Mouse (Mus musculus): Measurements from ENCODE around the gene Arhgap17. TPM values are rescaled to one million over a fixed set of nuclear protein-coding genes. Genes with fewer than 3 reads are reported as not detected.

The Arhgap17 gene
- total and polyA plus RNA-seq, 2 experiments from 2014 or later, result 6.4 to 8.9 TPM

GRCm38 (mm10) chr7:123385693-123386407, 16.1 kb upstream of the Arhgap17 start:
- Histone ChIP-seq H3K27ac (ENCODE audit: low read depth) (no peak overlapping the region), H3K4me1 (ENCODE audit: control insufficient read depth, insufficient read depth) (no peaks in the 10 kb centered on the region), H3K9me3 (replicated peaks; ENCODE audit: control insufficient read depth, low read length) (no peaks in the 10 kb centered on the region), H3K27me3 (ENCODE audit: control insufficient read depth, insufficient read depth, low read length) (no peaks in the 10 kb centered on the region), H3K9ac (replicated peaks; ENCODE audit: low read depth, low read length) (no peak overlapping the region), H3K36me3 (replicated peaks; ENCODE audit: control insufficient read depth, insufficient read depth, low read length) (peaks cover 13% of the 10 kb centered on the region; the same call in 1 of the 2 replicates), H3K4me3 (ENCODE audit: low read depth, low read length) (no peak overlapping the region), H3K4me2 (ENCODE audit: low read depth, low read length) (no peak overlapping the region)
- TF ChIP-seq EP300 (IDR thresholded peaks at IDR 0.05; ENCODE audit: low read depth) (no peak), CTCF (IDR thresholded peaks at IDR 0.05; ENCODE audit: low read depth) (no peak)
- no peak for DNase-seq (ENCODE audit: low spot score)
- ATAC-seq (ENCODE audit: insufficient read depth, low read depth), result no peak
- WGBS, result 61% methylated on average over 11 of the region's 11 CpGs

GRCm38 (mm10) chr7:123377443-123378400, 8.0 kb upstream of the Arhgap17 start:
- Histone ChIP-seq H3K27me3 (ENCODE audit: control insufficient read depth, insufficient read depth, low read length) (no peaks in the 10 kb centered on the region), H3K9me3 (replicated peaks; ENCODE audit: control insufficient read depth, low read length) (no peaks in the 10 kb centered on the region), H3K4me2 (ENCODE audit: low read depth, low read length) (peak overlapping the region; percentile 94), H3K36me3 (replicated peaks; ENCODE audit: control insufficient read depth, insufficient read depth, low read length) (no peaks in the 10 kb centered on the region), H3K9ac (replicated peaks; ENCODE audit: low read depth, low read length) (peak overlapping the region; percentile 64), H3K4me3 (ENCODE audit: low read depth, low read length) (peak overlapping the region; percentile 85), H3K27ac (ENCODE audit: low read depth) (peak overlapping the region; percentile 19; the same call in 1 of the 2 replicates), H3K4me1 (ENCODE audit: control insufficient read depth, insufficient read depth) (peaks cover 8% of the 10 kb centered on the region; the same call in 1 of the 2 replicates)
- ATAC-seq (ENCODE audit: insufficient read depth, low read depth) (peak; percentile 100), DNase-seq (ENCODE audit: low spot score) (peak; percentile 99)
- 4% methylated on average over 41 of the region's 41 CpGs for WGBS
- TF ChIP-seq EP300 (IDR thresholded peaks at IDR 0.05; ENCODE audit: low read depth) (no peak), CTCF (IDR thresholded peaks at IDR 0.05; ENCODE audit: low read depth) (no peak)

DNA sequence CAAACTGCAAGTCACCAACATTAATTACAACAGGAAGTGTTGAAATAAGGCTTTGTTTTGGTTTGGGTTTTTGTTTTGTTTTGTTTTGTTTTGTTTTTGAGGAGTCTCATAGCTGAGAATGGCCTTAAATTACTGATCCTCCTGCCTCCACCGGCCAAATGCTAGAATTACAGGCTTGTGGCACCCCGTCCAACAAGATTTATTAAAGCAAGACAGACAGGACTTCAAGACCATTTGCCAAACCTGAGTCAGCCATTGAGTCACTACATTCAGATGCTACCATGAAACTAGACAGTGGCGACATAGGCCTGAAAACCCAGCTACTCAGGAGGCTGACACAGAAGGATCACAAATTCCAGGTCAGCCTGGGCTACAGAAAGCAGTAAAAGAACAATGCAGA, 1.8 kb upstream of the Arhgap17 start:
- Histone ChIP-seq H3K27me3 (ENCODE audit: control insufficient read depth, insufficient read depth, low read length) (no peaks in the 10 kb centered on the region), H3K36me3 (replicated peaks; ENCODE audit: control insufficient read depth, insufficient read depth, low read length) (no peaks in the 10 kb centered on the region), H3K27ac (ENCODE audit: low read depth) (no peak overlapping the region), H3K9ac (replicated peaks; ENCODE audit: low read depth, low read length) (no peak overlapping the region), H3K9me3 (replicated peaks; ENCODE audit: control insufficient read depth, low read length) (no peaks in the 10 kb centered on the region), H3K4me1 (ENCODE audit: control insufficient read depth, insufficient read depth) (peaks cover 18% of the 10 kb centered on the region), H3K4me2 (ENCODE audit: low read depth, low read length) (no peak overlapping the region), H3K4me3 (ENCODE audit: low read depth, low read length) (no peak overlapping the region)
- ATAC-seq (ENCODE audit: insufficient read depth, low read depth) (no peak), DNase-seq (ENCODE audit: low spot score) (peak; percentile 27)
- TF ChIP-seq CTCF (IDR thresholded peaks at IDR 0.05; ENCODE audit: low read depth), result no peak
- no peak for TF ChIP-seq EP300 (IDR thresholded peaks at IDR 0.05; ENCODE audit: low read depth)
- 67% methylated on average over 3 of the region's 3 CpGs for WGBS

- peak overlapping the region; percentile 87 for H3K4me2 ChIP-seq (ENCODE audit: low read depth, low read length)
Observed at GRCm38 (mm10) chr7:123370700-123371099, 985 bp upstream of the Arhgap17 start.

More at GRCm38 (mm10) chr7:123370700-123371099, 985 bp upstream of the Arhgap17 start:
- Histone ChIP-seq H3K9me3 (replicated peaks; ENCODE audit: control insufficient read depth, low read length) (no peaks in the 10 kb centered on the region), H3K4me1 (ENCODE audit: control insufficient read depth, insufficient read depth) (peaks cover 22% of the 10 kb centered on the region), H3K27ac (ENCODE audit: low read depth) (peak overlapping the region; percentile 83), H3K9ac (replicated peaks; ENCODE audit: low read depth, low read length) (peak overlapping the region; percentile 82), H3K4me3 (ENCODE audit: low read depth, low read length) (peak overlapping the region; percentile 79), H3K27me3 (ENCODE audit: control insufficient read depth, insufficient read depth, low read length) (no peaks in the 10 kb centered on the region), H3K36me3 (replicated peaks; ENCODE audit: control insufficient read depth, insufficient read depth, low read length) (no peaks in the 10 kb centered on the region)
- DNase-seq (ENCODE audit: low spot score) (no peak), ATAC-seq (ENCODE audit: insufficient read depth, low read depth) (no peak)
- no peak for TF ChIP-seq CTCF (IDR thresholded peaks at IDR 0.05; ENCODE audit: low read depth)
- no peak for TF ChIP-seq EP300 (IDR thresholded peaks at IDR 0.05; ENCODE audit: low read depth)
- 53% methylated on average over 9 of the region's 9 CpGs for WGBS
